Mouse (Mus musculus): ENCODE data around the gene Fer1l4.

GRCm38 (mm10) chr2:156007888-156008532 lies 44.7 kb downstream of the Fer1l4 start, which contains the start of the genes 6430550D23Rik and Ergic3:
- TF ChIP-seq CTCF (IDR thresholded peaks at IDR 0.05; ENCODE audit: control insufficient read depth, insufficient read depth, insufficient read length) (no peak), USF1 (IDR thresholded peaks at IDR 0.05; ENCODE audit: low read depth) (no peak), MAX (IDR thresholded peaks at IDR 0.05) (peak; percentile 64)

All from C2C12 (cell line).